Mouse (Mus musculus) kidney, adult 2 months (tissue): ENCODE data around the gene Plekhf1.

Experiments used
- CTCF ChIP-seq: fragments of 200-500 bp; conservative IDR thresholded peaks from 2 replicates; pipeline ENCODE4 v1.5.1; 2011; ENCODE audit warnings: low read depth, mild to moderate bottlenecking, control low read depth, low read length, moderate library complexity, mixed read lengths; ENCODE audit not compliant: insufficient read depth, insufficient read length
- POLR2A ChIP-seq: fragments of 200-500 bp; IDR thresholded peaks from one replicate; pipeline ENCODE4 v1.6.1; 2011; ENCODE audit warnings: low read depth, low read length, control low read depth

GRCm38 (mm10) chr7:38190056-38190835 lies 37.6 kb downstream of the Plekhf1 start:
- TF ChIP-seq POLR2A (no peak), CTCF (peak; percentile 25; the same call in 1 of the 2 replicates)
